Mouse (Mus musculus): Measurements from ENCODE around the gene Cma1. TPM values are rescaled to one million over a fixed set of nuclear protein-coding genes. Genes with fewer than 3 reads are reported as not detected.
"Not testable (repeated sequence)": the region's sequence is repeated elsewhere in the genome, so short reads cannot be mapped to it uniquely, and the experiment has no call there.

Cma1 gene
- total RNA-seq (2014; fragmentation: Nextera tagmentation) (not detected in 2 replicates), total RNA-seq (2017) (194 and 209 TPM in 2 replicates), polyA plus RNA-seq (2012) (not detected in 2 replicates)

DNA sequence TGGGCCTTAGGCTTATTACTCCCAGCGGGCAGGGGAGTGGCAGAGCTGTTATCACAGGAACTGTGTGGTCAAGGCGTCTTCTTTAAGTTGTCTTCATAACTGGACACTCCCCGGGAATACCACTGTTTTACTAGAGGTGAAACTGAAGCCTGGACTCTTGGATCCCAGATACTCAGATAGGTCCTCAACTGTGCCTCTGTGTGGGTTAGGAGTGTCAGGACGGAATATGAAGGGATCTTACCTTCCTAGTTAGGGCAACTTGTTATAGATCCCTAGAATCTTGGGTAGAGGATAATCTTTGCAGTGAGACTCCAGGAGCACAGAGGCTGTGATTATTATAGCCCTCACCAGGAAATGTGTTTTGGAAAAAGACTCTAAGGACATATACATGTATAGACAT, at the start of gene Cma1:
TSS of gene Cma1 (minus strand) at position 101 of the 400 bp plus-strand sequence.
- no peak for DNase-seq (ENCODE audit: low spot score)
- no peak for ATAC-seq (ENCODE audit: extremely low read depth, insufficient number of reproducible peaks, low FRiP score, poor library complexity, severe bottlenecking)
- TF ChIP-seq TAL1 (conservative IDR thresholded peaks at IDR 0.05; ENCODE audit: low read depth, low read length) = no peak
- TF ChIP-seq POLR2AphosphoS5 (IDR thresholded peaks at IDR 0.05; ENCODE audit: insufficient replicate concordance, low read depth, low read length) = no peak
- no peak for TF ChIP-seq CTCF (IDR thresholded peaks at IDR 0.05; ENCODE audit: low read depth, low read length)
- TF ChIP-seq GATA2 (IDR thresholded peaks at IDR 0.05; ENCODE audit: borderline replicate concordance, low read depth, low read length) = no peak
- no peak for TF ChIP-seq GATA1 (IDR thresholded peaks at IDR 0.05; ENCODE audit: borderline replicate concordance, low read length)
- no peaks in the 10 kb centered on the region for H3K27me3 ChIP-seq (ENCODE audit: insufficient read depth, low read length)
- H3K4me3 ChIP-seq (ENCODE audit: low read depth, low read length) = no peak within 1 kb of the TSS; the same call in 1 of the 2 replicates
- H3K4me1 ChIP-seq (ENCODE audit: insufficient read depth, low read depth, low read length) = peaks cover 70% of the 10 kb centered on the region
- H3K36me3 ChIP-seq (replicated peaks) = no peaks in the 10 kb centered on the region
- no peaks in the 10 kb centered on the region for H3K9me3 ChIP-seq (replicated peaks)

DNA sequence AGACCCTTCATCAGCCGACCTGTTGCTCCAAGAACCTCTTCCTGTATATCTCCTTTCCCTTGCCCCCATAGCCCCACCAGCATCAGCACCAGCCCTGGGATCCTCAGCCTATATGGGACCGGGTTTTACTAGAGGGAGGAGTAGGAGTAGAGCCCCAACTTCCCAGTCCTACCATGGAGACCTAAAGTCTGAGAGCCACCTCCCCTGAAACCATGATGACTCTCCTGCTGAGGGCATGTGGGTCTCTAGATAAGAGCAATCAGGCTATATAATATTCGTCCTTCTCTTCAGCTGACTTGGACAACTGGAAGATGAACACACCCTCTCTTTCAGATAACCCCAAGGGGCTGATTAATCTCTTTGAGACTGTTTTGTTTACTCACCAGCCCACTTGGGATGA, 43.0 kb upstream of the Cma1 start:
- H3K9me3 ChIP-seq (replicated peaks); H3K4me3 ChIP-seq (ENCODE audit: low read depth, low read length); DNase-seq (ENCODE audit: low spot score); H3K27me3 ChIP-seq (ENCODE audit: insufficient read depth, low read length); H3K36me3 ChIP-seq (replicated peaks): not testable (repeated sequence)
- peak; percentile 48 for TF ChIP-seq TAL1 (conservative IDR thresholded peaks at IDR 0.05; ENCODE audit: low read depth, low read length)
- H3K4me1 ChIP-seq (ENCODE audit: insufficient read depth, low read depth, low read length) = peaks cover 27% of the 10 kb centered on the region
- peak; percentile 91 for ATAC-seq (ENCODE audit: extremely low read depth, insufficient number of reproducible peaks, low FRiP score, poor library complexity, severe bottlenecking)

DNA sequence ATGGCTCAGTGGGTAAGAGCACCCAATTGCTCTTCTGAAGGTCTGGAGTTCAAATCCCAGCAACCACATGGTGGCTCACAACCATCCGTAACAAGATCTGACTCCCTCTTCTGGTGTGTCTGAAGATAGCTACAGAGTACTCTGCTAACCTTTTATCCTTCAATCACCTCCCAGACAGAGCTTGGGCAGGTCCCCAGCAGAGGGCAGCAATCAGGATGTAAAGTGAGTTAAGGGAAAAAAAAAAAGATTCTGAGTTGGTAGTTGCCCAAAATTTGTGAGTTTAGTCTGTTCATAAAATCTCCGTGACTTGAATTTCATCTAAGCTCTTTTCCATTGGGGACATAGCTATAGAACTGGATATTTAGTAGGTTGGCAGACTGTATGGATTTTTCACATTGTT, 19.4 kb upstream of the Cma1 start:
- H3K4me3 ChIP-seq (ENCODE audit: low read depth, low read length); H3K36me3 ChIP-seq (replicated peaks); DNase-seq (ENCODE audit: low spot score); ATAC-seq (ENCODE audit: extremely low read depth, insufficient number of reproducible peaks, low FRiP score, poor library complexity, severe bottlenecking); H3K9me3 ChIP-seq (replicated peaks); H3K27me3 ChIP-seq (ENCODE audit: insufficient read depth, low read length): not testable (repeated sequence)
- H3K4me1 ChIP-seq (ENCODE audit: insufficient read depth, low read depth, low read length) = peaks cover 34% of the 10 kb centered on the region

DNA sequence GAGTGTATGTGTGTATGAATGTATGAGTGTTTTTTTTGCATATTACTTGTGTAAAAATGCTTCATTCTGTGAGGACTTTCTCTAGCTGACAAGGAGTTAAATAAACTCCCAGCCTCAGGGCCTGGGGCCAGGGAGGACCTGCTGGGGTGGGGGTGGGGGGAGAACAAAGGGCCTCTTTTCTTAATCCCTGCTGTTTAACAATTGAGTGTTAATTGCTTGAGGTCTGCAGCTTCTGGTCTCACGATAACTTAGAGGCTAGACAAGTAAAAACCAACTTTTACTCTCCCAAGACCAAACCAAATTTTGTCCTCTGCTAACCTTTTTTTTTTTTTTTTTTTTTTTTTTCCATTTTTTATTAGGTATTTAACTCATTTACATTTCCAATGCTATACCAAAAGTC, 18.8 kb upstream of the Cma1 start:
- no peak overlapping the region for H3K4me3 ChIP-seq (ENCODE audit: low read depth, low read length)
- H3K36me3 ChIP-seq (replicated peaks) = no peaks in the 10 kb centered on the region
- DNase-seq (ENCODE audit: low spot score) (no peak), ATAC-seq (ENCODE audit: extremely low read depth, insufficient number of reproducible peaks, low FRiP score, poor library complexity, severe bottlenecking) (no peak)
- TF ChIP-seq GATA2 (IDR thresholded peaks at IDR 0.05; ENCODE audit: borderline replicate concordance, low read depth, low read length) (no peak), POLR2AphosphoS5 (IDR thresholded peaks at IDR 0.05; ENCODE audit: insufficient replicate concordance, low read depth, low read length) (no peak), TAL1 (conservative IDR thresholded peaks at IDR 0.05; ENCODE audit: low read depth, low read length) (no peak), CTCF (IDR thresholded peaks at IDR 0.05; ENCODE audit: low read depth, low read length) (no peak), GATA1 (IDR thresholded peaks at IDR 0.05; ENCODE audit: borderline replicate concordance, low read length) (no peak)
- H3K27me3 ChIP-seq (ENCODE audit: insufficient read depth, low read length) = no peaks in the 10 kb centered on the region
- no peaks in the 10 kb centered on the region for H3K9me3 ChIP-seq (replicated peaks)
- H3K4me1 ChIP-seq (ENCODE audit: insufficient read depth, low read depth, low read length) = peaks cover 28% of the 10 kb centered on the region

DNA sequence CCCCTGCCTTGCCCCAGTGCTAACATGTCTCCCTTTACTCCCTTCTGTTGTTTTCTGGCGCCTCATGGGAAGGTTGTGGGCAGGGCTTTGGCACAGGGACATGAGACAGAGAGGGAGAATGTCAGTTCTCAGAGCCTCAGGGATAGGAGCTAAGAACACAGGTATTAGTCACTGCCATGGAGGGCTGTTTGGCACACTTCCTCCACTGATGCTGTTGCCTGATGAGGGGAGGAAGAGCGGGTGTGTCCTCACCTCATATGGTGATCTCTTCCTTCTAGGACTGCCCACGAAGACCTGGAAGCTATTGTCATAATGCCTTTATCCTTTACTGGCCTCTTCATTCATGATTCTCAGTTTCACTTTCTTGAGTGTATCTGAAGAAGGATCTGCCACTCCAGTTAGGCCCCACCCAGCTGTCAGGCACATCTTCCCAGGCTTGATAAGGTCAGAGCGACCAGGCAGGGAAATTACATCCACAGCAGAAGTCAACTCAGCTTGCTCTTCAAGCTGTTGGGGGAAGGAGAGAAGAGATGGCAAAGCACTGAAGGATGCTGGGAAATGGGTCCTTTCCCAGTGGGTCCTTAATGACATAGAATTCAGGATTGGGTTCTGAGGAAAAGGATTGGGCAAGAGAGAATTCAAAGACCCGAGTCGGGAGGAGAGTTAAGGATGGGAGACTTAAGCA, 6.0 kb upstream of the Cma1 start, which contains the start of gene Cma2:
TSS of gene Cma2 (plus strand) at position 635 of the 685 bp plus-strand sequence.
- Histone ChIP-seq H3K4me3 (ENCODE audit: low read depth, low read length) (no peak within 1 kb of the TSS; the same call in 1 of the 2 replicates), H3K4me1 (ENCODE audit: insufficient read depth, low read depth, low read length) (peaks cover 63% of the 10 kb centered on the region), H3K9me3 (replicated peaks) (no peaks in the 10 kb centered on the region), H3K27me3 (ENCODE audit: insufficient read depth, low read length) (peaks cover 8% of the 10 kb centered on the region), H3K36me3 (replicated peaks) (no peaks in the 10 kb centered on the region)
- ATAC-seq (ENCODE audit: extremely low read depth, insufficient number of reproducible peaks, low FRiP score, poor library complexity, severe bottlenecking) (peak; percentile 38; the same call in 1 of the 2 replicates), DNase-seq (ENCODE audit: low spot score) (no peak)
- TF ChIP-seq POLR2AphosphoS5 (IDR thresholded peaks at IDR 0.05; ENCODE audit: insufficient replicate concordance, low read depth, low read length) (no peak), GATA2 (IDR thresholded peaks at IDR 0.05; ENCODE audit: borderline replicate concordance, low read depth, low read length) (no peak), CTCF (IDR thresholded peaks at IDR 0.05; ENCODE audit: low read depth, low read length) (no peak), TAL1 (conservative IDR thresholded peaks at IDR 0.05; ENCODE audit: low read depth, low read length) (no peak), GATA1 (IDR thresholded peaks at IDR 0.05; ENCODE audit: borderline replicate concordance, low read length) (no peak)

DNA sequence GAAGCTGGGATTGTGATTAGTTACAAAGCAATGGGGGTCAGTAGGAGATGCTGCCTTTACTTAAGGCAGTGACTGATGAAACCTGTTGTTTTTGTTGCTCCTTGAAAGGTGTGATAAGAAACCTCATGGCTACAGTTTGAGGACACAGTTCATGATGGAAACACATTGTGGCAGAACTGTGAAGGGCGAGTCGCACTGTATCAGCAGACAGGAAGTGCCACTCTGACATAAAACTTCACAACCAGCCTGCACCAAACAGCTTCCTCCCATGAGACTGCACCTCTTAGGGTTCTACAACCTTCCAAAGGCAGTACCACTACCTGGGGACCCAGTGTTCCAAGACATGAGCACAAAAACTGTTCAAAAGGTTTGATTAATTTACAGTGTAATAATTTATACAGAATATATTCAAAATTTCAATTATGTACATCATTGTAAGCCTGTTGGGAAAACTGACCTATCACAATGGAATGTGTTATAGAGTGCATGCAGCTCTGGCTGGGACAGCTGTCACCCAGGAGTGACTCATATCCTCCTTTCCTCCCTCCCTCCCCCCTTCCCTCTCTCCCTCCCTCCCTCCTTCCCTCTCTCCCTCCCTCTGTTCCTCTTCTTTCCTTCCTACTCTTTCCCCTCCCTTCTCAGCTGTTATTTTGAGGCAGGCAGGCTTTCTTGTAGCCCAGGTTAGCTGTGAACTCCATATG, 1.9 kb upstream of the Cma1 start:
- ATAC-seq (ENCODE audit: extremely low read depth, insufficient number of reproducible peaks, low FRiP score, poor library complexity, severe bottlenecking) (no peak), DNase-seq (ENCODE audit: low spot score) (no peak)
- H3K27me3 ChIP-seq (ENCODE audit: insufficient read depth, low read length) = no peaks in the 10 kb centered on the region
- TF ChIP-seq GATA1 (IDR thresholded peaks at IDR 0.05; ENCODE audit: borderline replicate concordance, low read length) (no peak), GATA2 (IDR thresholded peaks at IDR 0.05; ENCODE audit: borderline replicate concordance, low read depth, low read length) (no peak), POLR2AphosphoS5 (IDR thresholded peaks at IDR 0.05; ENCODE audit: insufficient replicate concordance, low read depth, low read length) (no peak), TAL1 (conservative IDR thresholded peaks at IDR 0.05; ENCODE audit: low read depth, low read length) (no peak), CTCF (IDR thresholded peaks at IDR 0.05; ENCODE audit: low read depth, low read length) (no peak)
- H3K4me3 ChIP-seq (ENCODE audit: low read depth, low read length) = no peak overlapping the region
- peaks cover 81% of the 10 kb centered on the region for H3K4me1 ChIP-seq (ENCODE audit: insufficient read depth, low read depth, low read length)
- H3K36me3 ChIP-seq (replicated peaks) = no peaks in the 10 kb centered on the region
- H3K9me3 ChIP-seq (replicated peaks) = no peaks in the 10 kb centered on the region
